Mouse (Mus musculus) small intestine, adult 2 months (tissue): Measurements from ENCODE around the gene Cep128.

Source experiments
- CTCF ChIP-seq: fragments of 200-500 bp; IDR thresholded peaks from 2 replicates; pipeline ENCODE4 v1.5.1; 2012; ENCODE audit warnings: low read depth, mild to moderate bottlenecking, control low read depth, inconsistent platforms, low read length, moderate library complexity, mixed read lengths; ENCODE audit not compliant: insufficient replicate concordance, insufficient read length; ENCODE audit errors: extremely low read depth
- POLR2A ChIP-seq: fragments of 200-500 bp; IDR thresholded peaks from 2 replicates; pipeline ENCODE4 v1.6.1; 2012; ENCODE audit warnings: low read depth, mild to moderate bottlenecking, control low read depth, inconsistent platforms, low read length, moderate library complexity

GRCm38 (mm10) chr12:91412461-91413182 lies 28.4 kb upstream of the Cep128 start:
- TF ChIP-seq CTCF (no peak), POLR2A (no peak)
